Mouse (Mus musculus): ENCODE measurements around the gene Chrdl2.

DNA sequence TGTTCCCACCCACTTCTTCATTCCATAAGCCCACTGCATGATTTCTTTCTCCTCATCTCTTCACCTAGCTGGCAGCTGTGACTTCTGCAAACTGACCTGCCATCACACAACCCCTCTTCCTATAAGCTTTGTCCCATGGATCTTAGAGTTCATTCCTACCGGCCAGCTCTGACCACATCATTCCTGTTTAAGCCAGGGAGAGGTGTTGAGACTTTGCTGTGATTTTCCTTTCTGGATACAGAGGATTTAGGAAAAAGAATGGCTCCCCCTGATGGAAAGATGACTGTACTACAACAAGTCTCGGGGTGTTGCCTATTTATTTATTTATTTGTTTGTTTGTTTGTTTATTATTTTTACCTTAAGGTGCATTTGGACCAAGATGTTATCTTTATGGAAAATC is 24.7 kb upstream of the Chrdl2 start:
- TF ChIP-seq CTCF (IDR thresholded peaks at IDR 0.05; ENCODE audit: extremely low read depth, insufficient read length, insufficient replicate concordance, low read depth, low read length) = no peak
- no peak for TF ChIP-seq POLR2A (IDR thresholded peaks at IDR 0.05; ENCODE audit: low read depth, low read length)

Data from small intestine, adult 2 months (tissue).